ENCODE assay signal across 8 mouse cellular contexts in the genomic region with DNA sequence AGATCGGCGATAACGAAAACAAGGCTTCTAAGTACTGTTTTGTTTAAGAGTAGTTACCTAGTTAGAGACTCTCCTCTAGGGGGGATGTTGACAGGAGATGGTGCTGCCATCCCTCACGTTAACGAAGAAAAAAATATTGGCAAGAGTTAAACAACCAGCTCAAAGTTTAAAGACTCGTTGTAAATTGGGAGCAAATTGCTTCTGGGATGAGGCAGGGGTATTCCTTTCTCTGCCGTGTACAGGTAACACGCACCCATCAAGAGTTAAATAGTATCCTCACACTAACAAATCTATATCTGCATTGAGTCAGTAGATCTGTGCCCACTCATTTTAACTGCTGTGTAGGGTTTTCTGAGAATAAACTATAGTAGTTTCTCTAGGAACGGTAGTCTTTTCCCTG. TPM values are rescaled to one million over a fixed set of nuclear protein-coding genes. Genes with fewer than 3 reads are reported as not detected.
DNase-seq lines count a peak whose midpoint lies in the region; ATAC-seq and TF ChIP-seq lines count a peak whose summit lies in the region.

No protein-coding gene starts in this region.

- ATAC-seq in heart, embryonic 13.5 days (ENCODE audit: extremely low read depth, insufficient number of reproducible peaks, low FRiP score, low TSS enrichment) = no peak
- ATAC-seq in forebrain, embryonic 16.5 days = no peak
- ATAC-seq in liver, embryonic 16.5 days (ENCODE audit: low read depth) = no peak

- H3K4me2 ChIP-seq in heart, embryonic 13.5 days = peak overlapping the region; percentile 83
- peak overlapping the region; percentile 87 for H3K4me2 ChIP-seq in forebrain, embryonic 16.5 days (ENCODE audit: low read length)
- peak overlapping the region; percentile 67 for H3K4me2 ChIP-seq in liver, embryonic 16.5 days (ENCODE audit: low read depth, low read length)

- H3K36me3 ChIP-seq in heart, embryonic 13.5 days = peaks cover 29% of the 10 kb centered on the region
- H3K36me3 ChIP-seq in E14TG2a.4 (ENCODE audit: insufficient read depth, low read length) = peaks cover 45% of the 10 kb centered on the region
- H3K36me3 ChIP-seq in forebrain, embryonic 16.5 days (ENCODE audit: control insufficient read depth, insufficient read depth) = peaks cover 20% of the 10 kb centered on the region
- peaks cover 17% of the 10 kb centered on the region for H3K36me3 ChIP-seq in liver, embryonic 16.5 days (ENCODE audit: control insufficient read depth, insufficient read depth)

- H3K27me3 ChIP-seq in heart, embryonic 13.5 days (replicated peaks) = no peaks in the 10 kb centered on the region
- no peaks in the 10 kb centered on the region for H3K27me3 ChIP-seq in E14TG2a.4 (ENCODE audit: insufficient read depth, low read length)
- H3K27me3 ChIP-seq in forebrain, embryonic 16.5 days (replicated peaks; ENCODE audit: control insufficient read depth, insufficient read depth, low read length) = no peaks in the 10 kb centered on the region
- H3K27me3 ChIP-seq in liver, embryonic 16.5 days (ENCODE audit: control insufficient read depth, insufficient read depth, low read depth, low read length) = no peaks in the 10 kb centered on the region

- 10% methylated on average over 9 of the region's 9 CpGs for WGBS in heart, embryonic 13.5 days
- WGBS in forebrain, embryonic 16.5 days = 11% methylated on average over 9 of the region's 9 CpGs
- WGBS in liver, embryonic 16.5 days (ENCODE audit: insufficient replicate concordance) = 7% methylated on average over 9 of the region's 9 CpGs

- H3K4me1 ChIP-seq in heart, embryonic 13.5 days = peaks cover 14% of the 10 kb centered on the region
- H3K4me1 ChIP-seq in E14TG2a.4 (replicated peaks; ENCODE audit: low read depth, low read length) = peaks cover 67% of the 10 kb centered on the region
- peaks cover 13% of the 10 kb centered on the region for H3K4me1 ChIP-seq in forebrain, embryonic 16.5 days (replicated peaks; ENCODE audit: control insufficient read depth, insufficient read depth, low read length)
- peaks cover 9% of the 10 kb centered on the region for H3K4me1 ChIP-seq in liver, embryonic 16.5 days (ENCODE audit: control insufficient read depth, low read depth, low read length)

- H3K9ac ChIP-seq in heart, embryonic 13.5 days = peak overlapping the region; percentile 96
- H3K9ac ChIP-seq in forebrain, embryonic 16.5 days (replicated peaks; ENCODE audit: low read depth, low read length) = peak overlapping the region; percentile 92
- peak overlapping the region; percentile 91 for H3K9ac ChIP-seq in liver, embryonic 16.5 days (ENCODE audit: low read depth, low read length)

- peak overlapping the region; percentile 90 for H3K27ac ChIP-seq in heart, embryonic 13.5 days (replicated peaks)
- peak overlapping the region; percentile 91 for H3K27ac ChIP-seq in forebrain, embryonic 16.5 days (ENCODE audit: low read length)
- H3K27ac ChIP-seq in liver, embryonic 16.5 days (ENCODE audit: low read length) = peak overlapping the region; percentile 31

- H3K4me3 ChIP-seq in heart, embryonic 13.5 days = peak overlapping the region; percentile 98
- peak overlapping the region; percentile 100 for H3K4me3 ChIP-seq in E14TG2a.4 (replicated peaks; ENCODE audit: low read length)
- H3K4me3 ChIP-seq in forebrain, embryonic 16.5 days (replicated peaks; ENCODE audit: low read length) = peak overlapping the region; percentile 99
- H3K4me3 ChIP-seq in liver, embryonic 16.5 days (ENCODE audit: low read depth, low read length) = peak overlapping the region; percentile 79

- no peaks in the 10 kb centered on the region for H3K9me3 ChIP-seq in heart, embryonic 13.5 days
- peaks cover 4% of the 10 kb centered on the region; the same call in 1 of the 2 replicates for H3K9me3 ChIP-seq in E14TG2a.4 (ENCODE audit: low read length)
- H3K9me3 ChIP-seq in forebrain, embryonic 16.5 days (ENCODE audit: control insufficient read depth, low read length) = no peaks in the 10 kb centered on the region
- no peaks in the 10 kb centered on the region for H3K9me3 ChIP-seq in liver, embryonic 16.5 days (replicated peaks; ENCODE audit: control insufficient read depth, low read length)

- no peak for DNase-seq in heart, adult 11 months
- no peak for DNase-seq in natural killer cell, adult 2 months (ENCODE audit: low spot score in 2 of 2)
- no peak for DNase-seq in urinary bladder, postnatal 25 days (ENCODE audit: low spot score)
- no peak for DNase-seq in ovary, postnatal 14 days (ENCODE audit: low spot score)

- TF ChIP-seq CTCF in E14TG2a.4 (conservative IDR thresholded peaks at IDR 0.05; ENCODE audit: low read length) = no peak

RNA-seq across cellular contexts. Expression of a gene that starts 3.3 kb away (rescaled TPM):
- polyA plus RNA-seq in heart, embryonic 13.5 days (2015; fragmentation: Nextera tagmentation; extraction: Ambion mirVana) = 102 TPM in 2 replicates
- polyA plus RNA-seq in forebrain, embryonic 16.5 days (2015; fragmentation: Nextera tagmentation; extraction: Ambion mirVana) = 113 and 119 TPM in 2 replicates
- polyA plus RNA-seq in liver, embryonic 16.5 days (2015; fragmentation: Nextera tagmentation; extraction: Ambion mirVana) = 68.0 and 71.3 TPM in 2 replicates

RNA-seq across cellular contexts. Expression of a gene that starts 27.4 kb away (rescaled TPM):
- polyA plus RNA-seq in heart, embryonic 13.5 days (2015; fragmentation: Nextera tagmentation; extraction: Ambion mirVana) = 490 and 549 TPM in 2 replicates
- polyA plus RNA-seq in forebrain, embryonic 16.5 days (2015; fragmentation: Nextera tagmentation; extraction: Ambion mirVana) = 283 and 286 TPM in 2 replicates
- polyA plus RNA-seq in liver, embryonic 16.5 days (2015; fragmentation: Nextera tagmentation; extraction: Ambion mirVana) = 124 and 128 TPM in 2 replicates

RNA-seq across cellular contexts. Expression of a gene that starts 28.0 kb away (rescaled TPM):
- polyA plus RNA-seq in heart, embryonic 13.5 days (2015; fragmentation: Nextera tagmentation; extraction: Ambion mirVana) = 27.6 and 37.8 TPM in 2 replicates
- polyA plus RNA-seq in forebrain, embryonic 16.5 days (2015; fragmentation: Nextera tagmentation; extraction: Ambion mirVana) = 30.1 and 37.3 TPM in 2 replicates
- polyA plus RNA-seq in liver, embryonic 16.5 days (2015; fragmentation: Nextera tagmentation; extraction: Ambion mirVana) = 12.7 and 13.6 TPM in 2 replicates

Comparison
In these comparisons a context has a peak if more than half of its experiments do, and no peak if none do; other contexts are left out.
1. H3K27ac ChIP-seq: peak in every context shown above with its lines; median percentile 91 in forebrain, embryonic 16.5 days; 90 in heart, embryonic 13.5 days; 31 in liver, embryonic 16.5 days.